Mouse (Mus musculus): ENCODE data around the gene Dand5. TPM values are rescaled to one million over a fixed set of nuclear protein-coding genes. Genes with fewer than 3 reads are reported as not detected.

Dand5 gene
- polyA plus RNA-seq, 1 experiment from 2014 or later = 2.5 TPM

GRCm38 (mm10) chr8:84774473-84774911 lies 48.1 kb downstream of the Dand5 start:
- DNase-seq = no peak
- H3K9me3 ChIP-seq (ENCODE audit: low read length) = no peaks in the 10 kb centered on the region
- peaks cover 9% of the 10 kb centered on the region for H3K4me1 ChIP-seq (ENCODE audit: insufficient read depth)
- no peaks in the 10 kb centered on the region for H3K36me3 ChIP-seq (replicated peaks; ENCODE audit: insufficient read depth, low read length)
- WGBS (ENCODE audit: insufficient replicate concordance) = 18% methylated on average over 10 of the region's 10 CpGs
- H3K4me3 ChIP-seq (ENCODE audit: low read depth, low read length) = no peak overlapping the region
- peaks cover 60% of the 10 kb centered on the region for H3K27me3 ChIP-seq (ENCODE audit: insufficient read depth, low read length)
- TF ChIP-seq CTCF (IDR thresholded peaks at IDR 0.05; ENCODE audit: low read depth) (no peak), EP300 (IDR thresholded peaks at IDR 0.05; ENCODE audit: low read depth) (no peak)
- H3K4me2 ChIP-seq (ENCODE audit: low read depth, low read length) = no peak overlapping the region
- H3K9ac ChIP-seq (replicated peaks) = no peak overlapping the region
- no peak overlapping the region for H3K27ac ChIP-seq (ENCODE audit: low read depth)
- ATAC-seq = no peak

- 1% methylated on average over 18 of the region's 19 CpGs for WGBS (ENCODE audit: insufficient replicate concordance)
- peaks cover 55% of the 10 kb centered on the region for H3K27me3 ChIP-seq (ENCODE audit: insufficient read depth, low read length)
- no peaks in the 10 kb centered on the region for H3K9me3 ChIP-seq (ENCODE audit: low read length)
- ATAC-seq = no peak
- no peak overlapping the region for H3K27ac ChIP-seq (ENCODE audit: low read depth)
- peak overlapping the region; percentile 47 for H3K4me2 ChIP-seq (ENCODE audit: low read depth, low read length)
- no peak for TF ChIP-seq EP300 (IDR thresholded peaks at IDR 0.05; ENCODE audit: low read depth)
- TF ChIP-seq CTCF (IDR thresholded peaks at IDR 0.05; ENCODE audit: low read depth) = no peak
- peak overlapping the region; percentile 21; the same call in 1 of the 2 replicates for H3K4me3 ChIP-seq (ENCODE audit: low read depth, low read length)
- H3K9ac ChIP-seq (replicated peaks) = no peak overlapping the region
- DNase-seq = no peak
- H3K36me3 ChIP-seq (replicated peaks; ENCODE audit: insufficient read depth, low read length) = no peaks in the 10 kb centered on the region
- H3K4me1 ChIP-seq (ENCODE audit: insufficient read depth) = peaks cover 9% of the 10 kb centered on the region
These were observed 48.8 kb downstream of the Dand5 start for GRCm38 (mm10) chr8:84773833-84774232.

GRCm38 (mm10) chr8:84773304-84773703 lies 49.3 kb downstream of the Dand5 start:
- Histone ChIP-seq H3K27ac (ENCODE audit: low read depth) (no peak overlapping the region), H3K4me1 (ENCODE audit: insufficient read depth) (peaks cover 9% of the 10 kb centered on the region), H3K4me2 (ENCODE audit: low read depth, low read length) (peak overlapping the region; percentile 47), H3K4me3 (ENCODE audit: low read depth, low read length) (0 out of 2 replicates have a peak overlapping the region, but pooled peaks have one; percentile 21), H3K36me3 (replicated peaks; ENCODE audit: insufficient read depth, low read length) (no peaks in the 10 kb centered on the region), H3K27me3 (ENCODE audit: insufficient read depth, low read length) (peaks cover 50% of the 10 kb centered on the region), H3K9me3 (ENCODE audit: low read length) (no peaks in the 10 kb centered on the region), H3K9ac (replicated peaks) (no peak overlapping the region)
- DNase-seq (no peak), ATAC-seq (no peak)
- no peak for TF ChIP-seq CTCF (IDR thresholded peaks at IDR 0.05; ENCODE audit: low read depth)
- 17% methylated on average over 9 of the region's 9 CpGs for WGBS (ENCODE audit: insufficient replicate concordance)

GRCm38 (mm10) chr8:84772628-84773027 lies 50.0 kb downstream of the Dand5 start:
- H3K9me3 ChIP-seq (ENCODE audit: low read length) = no peaks in the 10 kb centered on the region
- DNase-seq (no peak), ATAC-seq (no peak)
- no peak overlapping the region for H3K4me3 ChIP-seq (ENCODE audit: low read depth, low read length)
- H3K9ac ChIP-seq (replicated peaks) = no peak overlapping the region
- H3K27ac ChIP-seq (ENCODE audit: low read depth) = no peak overlapping the region
- H3K4me1 ChIP-seq (ENCODE audit: insufficient read depth) = peaks cover 9% of the 10 kb centered on the region
- WGBS (ENCODE audit: insufficient replicate concordance) = 13% methylated on average over 3 of the region's 3 CpGs
- no peak overlapping the region for H3K4me2 ChIP-seq (ENCODE audit: low read depth, low read length)
- no peaks in the 10 kb centered on the region for H3K36me3 ChIP-seq (replicated peaks; ENCODE audit: insufficient read depth, low read length)
- TF ChIP-seq CTCF (IDR thresholded peaks at IDR 0.05; ENCODE audit: low read depth) = no peak
- TF ChIP-seq EP300 (IDR thresholded peaks at IDR 0.05; ENCODE audit: low read depth) = no peak
- peaks cover 50% of the 10 kb centered on the region for H3K27me3 ChIP-seq (ENCODE audit: insufficient read depth, low read length)

GRCm38 (mm10) chr8:84771941-84772378 lies 50.7 kb downstream of the Dand5 start:
- Histone ChIP-seq H3K27ac (ENCODE audit: low read depth) (no peak overlapping the region), H3K9ac (replicated peaks) (no peak overlapping the region), H3K27me3 (ENCODE audit: insufficient read depth, low read length) (peaks cover 48% of the 10 kb centered on the region), H3K4me1 (ENCODE audit: insufficient read depth) (peaks cover 9% of the 10 kb centered on the region), H3K4me2 (ENCODE audit: low read depth, low read length) (no peak overlapping the region), H3K36me3 (replicated peaks; ENCODE audit: insufficient read depth, low read length) (no peaks in the 10 kb centered on the region), H3K9me3 (ENCODE audit: low read length) (no peaks in the 10 kb centered on the region), H3K4me3 (ENCODE audit: low read depth, low read length) (no peak overlapping the region)
- ATAC-seq (no peak), DNase-seq (no peak)
- WGBS (ENCODE audit: insufficient replicate concordance) = 25% methylated on average over 34 of the region's 34 CpGs
- TF ChIP-seq CTCF (IDR thresholded peaks at IDR 0.05; ENCODE audit: low read depth) (no peak), EP300 (IDR thresholded peaks at IDR 0.05; ENCODE audit: low read depth) (no peak)

- ATAC-seq (no peak), DNase-seq (no peak)
- H3K9ac ChIP-seq (replicated peaks) = no peak overlapping the region
- no peak overlapping the region for H3K4me3 ChIP-seq (ENCODE audit: low read depth, low read length)
- peaks cover 9% of the 10 kb centered on the region for H3K4me1 ChIP-seq (ENCODE audit: insufficient read depth)
- TF ChIP-seq EP300 (IDR thresholded peaks at IDR 0.05; ENCODE audit: low read depth) (no peak), CTCF (IDR thresholded peaks at IDR 0.05; ENCODE audit: low read depth) (no peak)
- no peak overlapping the region for H3K4me2 ChIP-seq (ENCODE audit: low read depth, low read length)
- H3K36me3 ChIP-seq (replicated peaks; ENCODE audit: insufficient read depth, low read length) = no peaks in the 10 kb centered on the region
- peaks cover 43% of the 10 kb centered on the region for H3K27me3 ChIP-seq (ENCODE audit: insufficient read depth, low read length)
- WGBS (ENCODE audit: insufficient replicate concordance) = 43% methylated on average over 5 of the region's 5 CpGs
- no peak overlapping the region for H3K27ac ChIP-seq (ENCODE audit: low read depth)
- no peaks in the 10 kb centered on the region for H3K9me3 ChIP-seq (ENCODE audit: low read length)
These were observed 51.5 kb downstream of the Dand5 start for GRCm38 (mm10) chr8:84771000-84771687.
